Mouse (Mus musculus): ENCODE measurements around the gene Uhrf2.

Gene Uhrf2

GRCm38 (mm10) chr19:30045857-30046256 is 15.5 kb downstream of the Uhrf2 start:
- DNase-seq (ENCODE audit: low read depth in 1 of 2, low spot score in 2 of 2): no peak

DNA sequence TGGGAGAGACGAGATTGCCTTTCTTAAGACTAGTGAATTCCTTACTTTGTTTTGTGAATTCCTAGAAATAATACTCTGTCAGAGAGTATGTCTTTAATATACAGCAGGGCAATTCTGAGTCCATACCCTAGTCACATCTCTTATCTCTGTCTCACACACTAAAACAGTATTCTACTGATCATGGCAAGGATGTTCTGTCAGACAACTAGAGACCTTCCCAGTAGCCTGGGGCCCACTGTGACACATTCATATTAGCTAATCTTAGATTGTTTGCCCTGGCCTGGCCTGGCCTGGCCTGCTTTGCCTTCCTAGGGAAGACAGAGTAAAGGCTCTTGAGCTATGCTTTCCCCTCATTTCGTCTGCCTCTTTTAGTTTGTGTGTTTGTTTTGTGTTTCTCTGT is 20.3 kb downstream of the Uhrf2 start:
- no peak for DNase-seq (ENCODE audit: low read depth in 1 of 2, low spot score in 2 of 2)

DNA sequence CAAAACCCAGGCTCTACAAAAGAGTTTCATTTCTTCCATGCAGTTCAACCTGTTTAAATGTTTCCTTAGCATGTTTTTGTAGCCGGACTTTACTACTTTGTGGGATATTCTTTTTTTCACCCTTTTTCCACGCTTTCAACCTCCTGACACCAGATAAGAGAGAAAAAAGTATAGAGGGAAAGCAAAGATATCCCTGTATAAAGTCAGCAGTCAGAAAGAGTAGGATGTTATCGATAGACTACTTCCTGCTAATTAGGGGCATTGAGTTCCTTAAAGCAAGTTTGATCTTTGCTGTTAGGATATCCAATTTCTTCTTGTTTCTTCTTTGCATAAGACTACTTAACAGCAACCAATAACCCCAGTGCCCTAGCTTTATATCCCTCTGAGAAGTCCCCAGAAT is 21.2 kb downstream of the Uhrf2 start:
- DNase-seq (ENCODE audit: low read depth in 1 of 2, low spot score in 2 of 2): no peak

DNA sequence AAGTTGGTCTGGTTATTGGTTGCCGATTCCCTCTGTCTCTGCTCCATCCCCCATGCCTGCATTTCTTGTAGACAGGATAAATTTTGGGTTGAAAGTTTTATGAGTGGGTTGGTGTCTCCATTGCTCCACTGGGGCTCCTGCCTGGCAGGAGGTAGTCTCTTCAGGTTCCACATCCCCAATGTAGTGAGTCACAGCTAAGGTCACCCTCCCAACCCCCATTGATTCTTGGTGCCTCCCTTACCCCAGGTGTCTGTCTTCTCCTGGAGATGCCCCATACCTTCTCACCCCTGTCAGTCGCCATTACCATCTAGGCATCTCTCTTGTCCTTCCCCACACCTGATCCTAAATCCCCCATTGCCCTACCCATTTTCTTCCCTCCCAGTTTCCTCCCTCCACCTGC is 23.9 kb downstream of the Uhrf2 start:
- no peak for DNase-seq (ENCODE audit: low read depth in 1 of 2, low spot score in 2 of 2)

GRCm38 (mm10) chr19:30065797-30066196 is 35.5 kb downstream of the Uhrf2 start:
- no peak for DNase-seq (ENCODE audit: low read depth in 1 of 2, low spot score in 2 of 2)

DNA sequence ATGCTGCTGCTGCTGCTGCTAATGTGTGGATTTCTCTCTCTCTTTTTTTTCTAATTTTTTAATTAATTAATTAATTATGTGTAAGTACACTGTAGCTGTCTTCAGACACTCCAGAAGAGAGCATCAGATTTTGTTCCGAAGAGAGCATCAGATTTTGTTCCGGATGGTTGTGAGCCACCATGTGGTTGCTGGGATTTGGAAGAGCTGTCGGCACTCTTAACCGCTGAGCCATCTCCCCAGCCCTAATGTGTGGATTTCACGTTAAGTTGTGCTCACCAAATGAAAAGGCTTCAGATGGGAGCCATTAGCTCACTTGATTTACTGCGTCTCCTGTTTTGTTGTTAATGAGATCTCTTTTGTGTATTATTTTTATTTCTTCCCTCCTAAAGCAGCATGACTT is 59.9 kb downstream of the Uhrf2 start:
- DNase-seq (ENCODE audit: low read depth in 1 of 2, low spot score in 2 of 2): no peak

DNA sequence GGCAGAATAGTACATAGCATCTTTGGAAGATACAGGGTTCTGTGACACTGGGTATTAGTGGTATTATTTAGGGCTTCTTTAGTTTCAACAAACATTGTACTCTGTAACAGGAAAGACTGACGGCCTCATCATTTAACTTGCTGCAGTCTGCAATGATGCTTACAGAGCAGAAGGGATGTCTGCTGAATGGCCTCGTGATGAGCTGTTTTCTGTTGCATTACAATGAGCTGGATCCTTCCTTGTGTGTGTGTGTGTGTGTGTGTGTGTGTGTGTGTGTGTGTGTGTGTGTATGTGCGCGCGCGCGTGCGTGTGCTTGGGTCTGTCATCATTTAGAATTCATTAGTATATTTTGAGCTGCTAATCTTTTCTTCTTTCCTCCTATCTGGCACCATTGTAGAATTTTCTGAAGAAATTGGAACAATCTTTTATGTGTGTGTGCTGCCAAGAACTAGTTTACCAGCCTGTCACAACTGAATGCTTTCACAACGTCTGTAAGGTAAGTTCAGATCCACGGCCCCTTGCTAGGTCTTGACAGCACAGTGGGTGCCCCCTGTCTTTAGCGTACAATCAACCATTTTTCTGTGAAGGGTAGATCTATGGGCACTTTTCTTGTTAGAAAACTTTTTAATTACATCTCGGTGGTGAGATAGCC is 61.5 kb downstream of the Uhrf2 start:
- DNase-seq (ENCODE audit: low read depth in 1 of 2, low spot score in 2 of 2): no peak

DNA sequence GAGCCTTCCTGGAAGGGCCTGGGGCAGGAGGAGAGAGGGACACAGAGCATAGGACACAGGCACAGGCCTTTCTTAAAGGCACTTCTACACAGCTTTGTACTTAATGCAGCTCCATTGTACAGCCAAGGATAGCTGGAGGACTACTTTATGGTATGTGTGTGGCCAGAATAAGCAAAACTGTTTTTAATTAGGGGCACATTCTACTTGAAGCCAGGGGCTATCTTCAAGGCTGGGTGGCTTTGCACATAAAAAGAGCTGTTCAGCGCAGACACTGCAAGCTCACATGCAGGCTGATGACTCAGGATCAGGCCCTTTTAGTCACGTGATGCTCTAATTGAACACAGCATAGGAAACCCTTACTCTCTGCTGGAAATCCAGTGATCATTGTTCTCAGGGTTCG is 65.9 kb downstream of the Uhrf2 start:
- no peak for DNase-seq (ENCODE audit: low read depth in 1 of 2, low spot score in 2 of 2)

GRCm38 (mm10) chr19:30097039-30097438 is 66.7 kb downstream of the Uhrf2 start:
- DNase-seq (ENCODE audit: low read depth in 1 of 2, low spot score in 2 of 2): no peak

GRCm38 (mm10) chr19:30100571-30100970 is 70.3 kb downstream of the Uhrf2 start:
- DNase-seq (ENCODE audit: low read depth in 1 of 2, low spot score in 2 of 2): no peak

- no peak for DNase-seq (ENCODE audit: low read depth in 1 of 2, low spot score in 2 of 2)
These were observed 72.3 kb downstream of the Uhrf2 start for GRCm38 (mm10) chr19:30102620-30103019.

GRCm38 (mm10) chr19:30105045-30105842 is 74.9 kb downstream of the Uhrf2 start:
- no peak for DNase-seq (ENCODE audit: low read depth in 1 of 2, low spot score in 2 of 2)

- no peak for DNase-seq (ENCODE audit: low read depth in 1 of 2, low spot score in 2 of 2)
These were observed 77.0 kb downstream of the Uhrf2 start for GRCm38 (mm10) chr19:30107221-30107845.

DNA sequence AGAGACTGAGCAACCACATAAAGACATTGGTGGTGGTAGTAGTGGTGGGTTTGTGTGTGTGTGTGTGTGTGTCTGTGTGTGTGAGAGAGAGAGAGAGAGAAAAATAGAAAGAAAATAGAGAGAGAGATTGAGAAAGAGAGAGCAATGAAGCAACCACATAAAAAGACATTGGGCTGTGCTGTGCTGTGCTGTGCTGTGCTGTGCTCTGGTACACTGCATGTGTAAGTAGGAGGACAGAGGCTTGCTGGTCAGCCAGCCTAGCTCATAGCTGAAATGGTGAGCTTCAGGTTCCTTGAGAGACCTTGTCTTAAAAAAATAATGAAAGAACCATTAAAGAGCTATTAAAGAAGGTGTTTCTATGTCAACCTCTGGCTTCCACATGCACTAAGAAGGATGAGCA is 78.3 kb downstream of the Uhrf2 start:
- DNase-seq (ENCODE audit: low read depth in 1 of 2, low spot score in 2 of 2): no peak

GRCm38 (mm10) chr19:30109122-30109521 is 78.8 kb downstream of the Uhrf2 start:
- DNase-seq (ENCODE audit: low read depth in 1 of 2, low spot score in 2 of 2): no peak

DNA sequence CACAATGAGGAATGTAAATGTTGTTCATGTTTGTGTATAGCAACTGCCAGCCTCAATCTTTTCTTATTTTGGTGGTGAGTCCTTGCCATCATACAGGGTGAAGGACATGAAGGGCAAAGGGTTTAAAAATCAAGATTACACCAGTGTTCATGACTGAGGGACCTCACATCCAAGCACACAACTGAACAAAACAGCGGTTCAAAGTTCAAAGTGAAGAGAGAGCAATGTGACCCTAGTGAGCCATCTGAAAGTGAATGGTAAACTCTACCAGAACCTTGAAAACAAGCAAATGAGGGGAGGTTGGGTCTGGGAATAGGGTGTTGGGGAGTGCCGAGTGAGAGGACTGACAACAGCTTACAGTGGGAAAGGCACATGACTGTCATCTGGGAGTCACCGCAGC is 81.1 kb downstream of the Uhrf2 start:
- DNase-seq (ENCODE audit: low read depth in 1 of 2, low spot score in 2 of 2): no peak

DNA sequence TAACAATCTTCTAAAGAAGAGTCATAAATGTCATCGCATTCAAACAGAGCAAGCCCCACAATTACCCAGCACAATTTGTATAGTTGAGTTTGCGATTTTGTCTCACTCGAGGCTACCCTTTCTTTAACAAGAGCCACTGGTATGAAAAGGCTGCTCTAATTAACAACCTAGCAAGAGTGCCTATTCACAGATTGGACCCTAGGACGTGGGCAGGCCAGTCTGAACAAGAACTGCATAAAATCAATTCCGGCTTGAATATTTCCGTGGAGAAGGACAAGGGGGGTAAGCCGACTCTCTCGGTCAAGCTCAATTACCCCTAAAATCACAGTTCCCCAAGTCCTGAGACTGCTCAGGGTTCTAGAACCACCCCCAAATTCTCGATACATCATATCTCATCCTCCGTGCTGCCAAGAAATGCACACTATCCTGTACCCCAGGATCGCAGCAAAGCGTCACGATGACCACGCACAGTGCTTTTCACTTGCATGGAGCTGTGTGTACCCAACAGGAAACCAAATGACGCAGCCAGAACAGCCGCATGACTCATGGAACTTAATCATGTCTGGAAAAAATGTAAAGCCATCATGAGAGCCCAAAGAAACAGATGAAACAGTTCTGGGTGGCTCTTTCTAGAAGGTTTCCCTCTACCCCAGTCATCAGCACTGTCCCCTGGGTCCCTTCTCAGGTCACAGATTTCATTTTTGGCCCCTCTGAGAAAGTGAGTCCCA is 82.8 kb downstream of the Uhrf2 start:
- no peak for DNase-seq (ENCODE audit: low read depth in 1 of 2, low spot score in 2 of 2)

DNA sequence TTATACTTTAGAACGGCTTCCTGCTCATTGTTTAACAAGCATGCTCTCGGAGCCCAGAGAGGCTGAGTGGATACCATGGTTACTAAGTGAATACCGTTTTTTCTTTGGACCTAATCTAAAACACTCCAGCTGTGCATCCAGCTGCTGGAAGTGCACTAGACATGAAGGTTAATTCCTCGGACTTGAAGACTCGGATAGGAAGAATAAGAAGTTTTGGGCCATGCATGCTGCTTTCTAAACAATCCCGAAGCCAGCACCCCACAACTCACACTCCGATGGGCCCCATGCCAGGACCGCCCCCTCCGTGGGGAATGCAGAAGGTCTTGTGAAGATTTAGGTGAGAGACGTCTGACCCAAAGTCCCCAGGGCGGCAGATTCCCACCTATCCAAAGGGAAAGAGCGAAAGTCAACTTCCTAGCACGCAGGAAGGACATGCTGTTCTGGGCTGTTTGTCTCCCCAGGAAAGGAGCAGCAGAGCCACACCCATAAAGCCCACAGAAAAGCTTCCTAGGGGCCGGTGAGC is 84.7 kb downstream of the Uhrf2 start:
- no peak for DNase-seq (ENCODE audit: low read depth in 1 of 2, low spot score in 2 of 2)

- no peak for DNase-seq (ENCODE audit: low read depth in 1 of 2, low spot score in 2 of 2)
These were observed 85.3 kb downstream of the Uhrf2 start for GRCm38 (mm10) chr19:30115606-30116005.

- no peak for DNase-seq (ENCODE audit: low read depth in 1 of 2, low spot score in 2 of 2)
These were observed 86.9 kb downstream of the Uhrf2 start for GRCm38 (mm10) chr19:30117241-30117640.

- DNase-seq (ENCODE audit: low read depth in 1 of 2, low spot score in 2 of 2): no peak
These were observed 87.5 kb downstream of the Uhrf2 start for GRCm38 (mm10) chr19:30117775-30118174.

Measured in monocyte, adult 2 months (primary cell).